8 mouse cellular contexts compared by ENCODE assay signal in genomic region chr3:32365546-32366245, GRCm38 (mm10). TPM values are rescaled to one million over a fixed set of nuclear protein-coding genes. Genes with fewer than 3 reads are reported as not detected.
DNase-seq lines count a peak whose midpoint lies in the region; ATAC-seq and TF ChIP-seq lines count a peak whose summit lies in the region.

Gene Zmat3, minus strand, starts transcription at chr3:32366014.

- H3K27ac ChIP-seq in cortical plate, adult 2 months (ENCODE audit: insufficient read depth, low read length), result peak within 1 kb of the TSS; percentile 75

- ATAC-seq in activated CD4-positive, CD25-positive, alpha-beta regulatory T cell, adult 4 months, result peak; percentile 75
- peak; percentile 72 for ATAC-seq in inflammation-experienced regulatory T-cells, adult 6 months
- peak; percentile 84 for ATAC-seq in megakaryocyte progenitor cell, adult 5-6 weeks (replicated peaks; ENCODE audit: poor library complexity)

- peaks cover 2% of the 10 kb centered on the region; the same call in 1 of the 2 replicates for H3K4me1 ChIP-seq in cortical plate, adult 2 months (ENCODE audit: control insufficient read depth, insufficient read depth, low read length)

- peak; percentile 58; the same call in 1 of the 2 replicates for TF ChIP-seq POLR2A in cortical plate, adult 2 months (IDR thresholded peaks at IDR 0.05; ENCODE audit: extremely low read depth, insufficient read depth, low read length)

- no peak for TF ChIP-seq CTCF in cortical plate, adult 2 months (IDR thresholded peaks at IDR 0.05; ENCODE audit: extremely low read depth, insufficient read depth, low read length)

- peak within 1 kb of the TSS; percentile 71 for H3K4me3 ChIP-seq in cortical plate, adult 2 months (ENCODE audit: insufficient read depth, low read length)

- DNase-seq in gastrocnemius, postnatal 10 days, result peak; percentile 85
- peak; percentile 74 to 92 for DNase-seq in left cerebral cortex, postnatal 10 days (ENCODE audit: extremely low spot score in 1 of 2, low spot score in 2 of 2)
- peak; percentile 90 to 92 for DNase-seq in right cerebral cortex, postnatal 10 days (ENCODE audit: low spot score in 2 of 2)
- peak; percentile 88 for DNase-seq in urinary bladder, postnatal 14 days (ENCODE audit: low spot score)

- intact Hi-C loops in left cerebral cortex, postnatal 10 days (cut with DNase I), result no loop called here

RNA-seq across cellular contexts. Expression of gene Zmat3, which starts in this region (rescaled TPM):
- polyA plus RNA-seq in activated CD4-positive, CD25-positive, alpha-beta regulatory T cell, adult 4 months (2017; shearing (Covaris generic)), result 1 to 10 TPM; 5.6 to 7.7 TPM
- polyA plus RNA-seq in cortical plate, adult 2 months (2012; rRNA removed), result 44.9 and 47.5 TPM in 2 replicates
- total RNA-seq in gastrocnemius, postnatal 10 days (2021), result 10 to 100 TPM; 11.2 to 13.2 TPM
- polyA plus RNA-seq in inflammation-experienced regulatory T-cells, adult 6 months (2017; shearing (Covaris generic)), result 1 to 10 TPM; 4.7 to 9.1 (median 5.8) TPM
- total RNA-seq in left cerebral cortex, postnatal 10 days (2021), result 10 to 100 TPM; 84.6 to 88.7 TPM
- 1.9 TPM in 2 replicates for total RNA-seq in megakaryocyte progenitor cell, adult 5-6 weeks (2015)
- 0.12 and 0.64 TPM in 2 replicates for total RNA-seq in megakaryocyte progenitor cell, adult 5-6 weeks (2017)

Comparison
In these comparisons a context has a peak if more than half of its experiments do, and no peak if none do; other contexts are left out.
1. Peak in every context shown above with its lines: DNase-seq, ATAC-seq, H3K4me3 ChIP-seq and H3K27ac ChIP-seq.
2. RNA of gene Zmat3 (total RNA-seq): 84.6 to 88.7 TPM in left cerebral cortex, postnatal 10 days; 11.2 to 13.2 TPM in gastrocnemius, postnatal 10 days and 0.12 to 1.9 TPM in megakaryocyte progenitor cell, adult 5-6 weeks; every median in the first group is over 4 times any median in the second.